Mouse (Mus musculus): ENCODE data around the gene Rnaseh2a. TPM values are rescaled to one million over a fixed set of nuclear protein-coding genes. Genes with fewer than 3 reads are reported as not detected.

Rnaseh2a gene
- polyA plus RNA-seq, 1 experiment from 2014 or later = 67.1 TPM

DNA sequence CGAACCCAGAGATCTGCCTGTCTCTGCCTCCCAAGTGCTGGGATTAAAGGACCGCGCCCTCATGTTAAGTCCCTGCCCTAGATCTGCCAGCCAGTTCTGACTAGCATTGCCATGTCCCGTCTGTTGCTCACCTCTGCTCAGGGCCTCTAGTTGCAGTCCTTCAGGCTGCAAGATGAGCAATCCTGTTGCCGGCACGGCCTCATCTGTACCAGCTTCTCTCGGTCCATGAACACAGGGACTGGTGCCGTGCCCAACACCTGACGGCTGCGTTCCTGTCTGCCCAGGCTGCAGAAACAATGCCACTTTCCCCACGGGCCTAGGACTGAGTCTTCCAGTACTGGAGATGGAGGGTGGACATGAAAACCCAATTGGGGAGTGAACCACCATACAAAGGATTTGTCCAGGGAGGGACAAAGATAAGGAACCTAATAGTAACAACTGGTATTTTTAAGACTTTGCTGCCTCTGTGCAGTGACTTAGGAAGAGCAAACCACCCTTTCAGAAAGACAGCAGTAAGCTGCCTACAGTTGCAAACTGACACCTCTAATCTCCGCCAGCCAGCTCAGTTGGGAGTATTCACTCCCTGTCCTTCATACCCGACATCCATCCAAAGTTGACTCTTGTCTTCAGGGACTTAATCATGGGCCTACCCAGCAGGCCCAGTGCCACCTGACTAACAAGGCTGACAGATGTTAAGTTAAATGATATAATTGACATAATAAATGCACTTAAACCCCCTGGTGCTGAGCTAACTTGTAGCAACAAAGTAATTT lies 1.8 kb downstream of the Rnaseh2a start:
- ATAC-seq (no peak), DNase-seq (no peak)
- TF ChIP-seq EP300 (IDR thresholded peaks at IDR 0.05; ENCODE audit: low read depth) = no peak
- TF ChIP-seq CTCF (IDR thresholded peaks at IDR 0.05; ENCODE audit: low read depth) = no peak
- Histone ChIP-seq H3K27me3 (ENCODE audit: insufficient read depth, low read length) (no peaks in the 10 kb centered on the region), H3K9ac (replicated peaks) (peak overlapping the region; percentile 91; the same call in 1 of the 2 replicates), H3K36me3 (replicated peaks; ENCODE audit: insufficient read depth, low read length) (peaks cover 19% of the 10 kb centered on the region), H3K9me3 (ENCODE audit: low read length) (no peaks in the 10 kb centered on the region), H3K4me2 (ENCODE audit: low read depth, low read length) (peak overlapping the region; percentile 96), H3K4me3 (ENCODE audit: low read depth, low read length) (0 out of 2 replicates have a peak overlapping the region, but pooled peaks have one; percentile 83), H3K27ac (ENCODE audit: low read depth) (peak overlapping the region; percentile 98), H3K4me1 (ENCODE audit: insufficient read depth) (peaks cover 37% of the 10 kb centered on the region)
- WGBS (ENCODE audit: insufficient replicate concordance) = 86% methylated on average over 13 of the region's 13 CpGs

DNA sequence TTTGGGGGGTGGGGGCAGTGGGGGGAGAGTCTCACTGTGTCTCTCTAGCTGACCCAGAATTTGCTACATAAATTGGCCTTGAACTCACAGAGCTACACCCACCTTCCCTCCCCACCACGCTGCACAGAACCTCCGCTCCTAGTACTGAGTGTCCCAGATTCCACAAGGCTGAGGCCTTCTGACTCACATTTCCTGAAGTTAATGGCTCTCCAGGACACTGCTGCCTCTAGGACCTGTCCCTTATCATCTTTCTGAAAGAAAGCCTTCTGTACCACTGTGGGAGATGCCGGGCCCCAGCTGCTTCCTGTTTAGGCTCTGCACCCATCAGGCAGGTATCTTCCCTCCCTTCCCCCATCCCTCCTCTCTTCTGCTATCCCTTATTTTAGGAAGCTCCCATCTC lies 3.0 kb downstream of the Rnaseh2a start:
- WGBS (ENCODE audit: insufficient replicate concordance) = 14% methylated on average over 3 of the region's 3 CpGs
- no peaks in the 10 kb centered on the region for H3K27me3 ChIP-seq (ENCODE audit: insufficient read depth, low read length)
- no peaks in the 10 kb centered on the region for H3K9me3 ChIP-seq (ENCODE audit: low read length)
- peaks cover 13% of the 10 kb centered on the region for H3K36me3 ChIP-seq (replicated peaks; ENCODE audit: insufficient read depth, low read length)
- no peak for TF ChIP-seq CTCF (IDR thresholded peaks at IDR 0.05; ENCODE audit: low read depth)
- no peak for TF ChIP-seq EP300 (IDR thresholded peaks at IDR 0.05; ENCODE audit: low read depth)
- no peak for ATAC-seq
- no peak overlapping the region; the same call in 1 of the 2 replicates for H3K9ac ChIP-seq (replicated peaks)
- H3K27ac ChIP-seq (ENCODE audit: low read depth) = peak overlapping the region; percentile 98
- H3K4me3 ChIP-seq (ENCODE audit: low read depth, low read length) = peak overlapping the region; percentile 2; the same call in 1 of the 2 replicates
- DNase-seq = no peak
- H3K4me1 ChIP-seq (ENCODE audit: insufficient read depth) = peaks cover 37% of the 10 kb centered on the region
- peak overlapping the region; percentile 97 for H3K4me2 ChIP-seq (ENCODE audit: low read depth, low read length)

DNA sequence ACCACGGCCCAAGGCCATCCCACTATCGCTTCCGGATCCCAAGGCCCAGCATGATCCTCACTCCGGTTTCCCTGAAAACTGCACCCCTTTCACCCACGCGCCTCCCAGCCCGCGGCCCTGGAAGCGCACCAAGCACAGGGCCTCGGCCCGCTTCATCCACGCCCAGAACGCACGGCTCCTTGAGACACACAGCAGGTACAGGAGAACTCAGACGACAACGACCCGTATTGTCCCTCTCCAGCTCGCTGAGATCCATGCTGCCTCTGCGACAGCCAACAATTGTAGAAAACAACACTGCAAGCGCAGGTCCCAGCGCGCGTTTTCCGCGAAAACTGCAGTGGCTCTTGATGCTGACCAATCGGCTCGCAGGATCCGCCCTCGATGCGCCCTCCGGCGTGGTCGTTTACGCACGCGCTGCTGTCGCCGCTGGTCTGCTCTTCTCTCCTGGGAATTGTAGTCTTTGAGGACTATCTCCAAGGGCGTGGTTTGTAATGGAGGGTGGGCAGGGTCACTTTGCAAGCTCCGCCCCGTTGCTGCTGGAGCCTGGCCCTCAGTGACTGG lies 3.8 kb downstream of the Rnaseh2a start:
- H3K9me3 ChIP-seq (ENCODE audit: low read length) = no peaks in the 10 kb centered on the region
- peak overlapping the region; percentile 97 for H3K4me2 ChIP-seq (ENCODE audit: low read depth, low read length)
- ATAC-seq (peak; percentile 85), DNase-seq (peak; percentile 96)
- 2% methylated on average over 41 of the region's 41 CpGs for WGBS (ENCODE audit: insufficient replicate concordance)
- H3K36me3 ChIP-seq (replicated peaks; ENCODE audit: insufficient read depth, low read length) = peaks cover 13% of the 10 kb centered on the region; the same call in 1 of the 2 replicates
- peak overlapping the region; percentile 72 for H3K4me3 ChIP-seq (ENCODE audit: low read depth, low read length)
- TF ChIP-seq EP300 (IDR thresholded peaks at IDR 0.05; ENCODE audit: low read depth) (no peak; the same call in 1 of the 2 replicates), CTCF (IDR thresholded peaks at IDR 0.05; ENCODE audit: low read depth) (no peak)
- peak overlapping the region; percentile 77 for H3K9ac ChIP-seq (replicated peaks)
- H3K27ac ChIP-seq (ENCODE audit: low read depth) = peak overlapping the region; percentile 98
- H3K27me3 ChIP-seq (ENCODE audit: insufficient read depth, low read length) = no peaks in the 10 kb centered on the region
- peaks cover 37% of the 10 kb centered on the region for H3K4me1 ChIP-seq (ENCODE audit: insufficient read depth)

DNA sequence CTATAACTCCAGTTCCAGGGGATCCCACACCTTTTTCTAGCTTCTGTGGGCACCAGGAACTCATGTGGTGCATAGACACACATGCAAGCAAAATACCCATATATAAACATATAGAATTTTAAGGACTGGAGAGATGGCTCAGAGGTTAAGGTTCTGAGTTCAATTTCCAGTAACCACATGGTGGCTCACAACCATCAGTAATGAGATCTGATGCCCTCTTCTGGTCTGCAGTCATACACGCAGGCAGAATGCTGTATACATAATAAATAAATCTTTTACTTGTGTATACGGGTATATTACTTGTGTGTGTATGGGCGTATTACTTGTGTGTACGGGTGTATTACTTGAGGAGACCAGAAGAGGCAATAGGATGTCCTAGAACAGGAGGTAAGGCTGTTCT lies 5.6 kb downstream of the Rnaseh2a start:
- no peak for ATAC-seq
- Histone ChIP-seq H3K27ac (ENCODE audit: low read depth) (no peak overlapping the region), H3K4me2 (ENCODE audit: low read depth, low read length) (peak overlapping the region; percentile 97; the same call in 1 of the 2 replicates), H3K4me3 (ENCODE audit: low read depth, low read length) (no peak overlapping the region), H3K36me3 (replicated peaks; ENCODE audit: insufficient read depth, low read length) (peaks cover 13% of the 10 kb centered on the region; the same call in 1 of the 2 replicates), H3K9me3 (ENCODE audit: low read length) (no peaks in the 10 kb centered on the region), H3K4me1 (ENCODE audit: insufficient read depth) (peaks cover 32% of the 10 kb centered on the region), H3K27me3 (ENCODE audit: insufficient read depth, low read length) (no peaks in the 10 kb centered on the region), H3K9ac (replicated peaks) (no peak overlapping the region)
- DNase-seq = no peak
- WGBS (ENCODE audit: insufficient replicate concordance) = 80% methylated on average over 4 of the region's 4 CpGs
- TF ChIP-seq CTCF (IDR thresholded peaks at IDR 0.05; ENCODE audit: low read depth) (peak; percentile 49), EP300 (IDR thresholded peaks at IDR 0.05; ENCODE audit: low read depth) (no peak)

DNA sequence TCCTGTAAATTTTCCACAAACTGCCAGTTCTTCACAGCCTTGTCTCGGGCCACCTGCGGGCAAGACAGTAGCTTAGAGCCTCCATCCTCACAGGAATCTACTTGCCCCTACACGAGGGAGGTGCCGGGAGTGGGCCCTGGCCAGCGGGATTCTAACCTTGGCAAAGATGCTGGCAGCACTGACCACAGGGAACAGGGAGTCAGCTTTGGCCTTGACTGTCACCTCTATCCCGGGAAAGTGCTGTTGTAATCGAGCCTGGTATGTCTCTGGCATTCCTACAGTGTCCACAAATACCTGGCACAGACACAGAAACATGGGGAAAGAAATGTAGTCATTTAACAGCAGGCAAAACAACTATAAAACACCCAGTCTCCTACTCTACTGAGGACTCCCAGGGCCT lies 9.8 kb downstream of the Rnaseh2a start:
- Histone ChIP-seq H3K4me2 (ENCODE audit: low read depth, low read length) (no peak overlapping the region), H3K36me3 (replicated peaks; ENCODE audit: insufficient read depth, low read length) (peaks cover 29% of the 10 kb centered on the region), H3K27me3 (ENCODE audit: insufficient read depth, low read length) (no peaks in the 10 kb centered on the region), H3K9ac (replicated peaks) (no peak overlapping the region), H3K9me3 (ENCODE audit: low read length) (no peaks in the 10 kb centered on the region), H3K27ac (ENCODE audit: low read depth) (0 out of 2 replicates have a peak overlapping the region, but pooled peaks have one; percentile 9), H3K4me1 (ENCODE audit: insufficient read depth) (peaks cover 1% of the 10 kb centered on the region), H3K4me3 (ENCODE audit: low read depth, low read length) (no peak overlapping the region)
- no peak for DNase-seq
- TF ChIP-seq EP300 (IDR thresholded peaks at IDR 0.05; ENCODE audit: low read depth) = no peak
- no peak for TF ChIP-seq CTCF (IDR thresholded peaks at IDR 0.05; ENCODE audit: low read depth)
- 76% methylated on average over 7 of the region's 7 CpGs for WGBS (ENCODE audit: insufficient replicate concordance)
- peak; percentile 86 for ATAC-seq

DNA sequence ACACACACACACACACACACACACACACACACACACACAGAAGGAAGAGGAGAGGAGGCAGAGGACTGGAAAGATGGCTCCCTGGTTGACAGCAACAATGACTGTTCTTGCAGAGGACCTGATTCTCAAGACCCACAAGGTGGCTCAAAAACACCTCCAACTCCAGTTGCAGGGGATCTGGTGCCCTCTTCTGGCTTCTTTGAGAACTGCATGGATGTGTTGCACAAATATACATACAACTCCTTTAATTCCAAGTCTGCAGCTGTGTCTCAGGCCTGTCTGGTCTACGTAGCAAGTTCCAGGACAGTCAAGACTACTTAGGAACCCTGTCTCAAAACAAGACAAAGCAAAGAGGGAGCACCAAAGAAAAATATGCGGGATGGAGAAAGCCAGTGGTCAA lies 12.8 kb downstream of the Rnaseh2a start:
- peaks cover 23% of the 10 kb centered on the region for H3K36me3 ChIP-seq (replicated peaks; ENCODE audit: insufficient read depth, low read length)
- H3K4me3 ChIP-seq (ENCODE audit: low read depth, low read length) = no peak overlapping the region
- H3K4me2 ChIP-seq (ENCODE audit: low read depth, low read length) = no peak overlapping the region
- H3K9ac ChIP-seq (replicated peaks) = no peak overlapping the region
- peaks cover 4% of the 10 kb centered on the region; the same call in 1 of the 2 replicates for H3K4me1 ChIP-seq (ENCODE audit: insufficient read depth)
- no peak overlapping the region for H3K27ac ChIP-seq (ENCODE audit: low read depth)
- no peak for TF ChIP-seq EP300 (IDR thresholded peaks at IDR 0.05; ENCODE audit: low read depth)
- peak; percentile 93 for TF ChIP-seq CTCF (IDR thresholded peaks at IDR 0.05; ENCODE audit: low read depth)
- ATAC-seq (no peak), DNase-seq (peak; percentile 86)
- WGBS (ENCODE audit: insufficient replicate concordance) = 59% methylated on average over 2 of the region's 2 CpGs
- H3K9me3 ChIP-seq (ENCODE audit: low read length) = no peaks in the 10 kb centered on the region
- peaks cover 9% of the 10 kb centered on the region for H3K27me3 ChIP-seq (ENCODE audit: insufficient read depth, low read length)

All from liver, postnatal 0 days (tissue).